Mouse (Mus musculus) heart, postnatal 0 days (tissue): Measurements from ENCODE around the gene Cfdp1.

Source experiments
- CTCF ChIP-seq: IDR thresholded peaks from 2 replicates; pipeline ENCODE4 v1.5.1; 2016; ENCODE audit warnings: antibody characterized with exemption, control low read depth, low read depth
- EP300 ChIP-seq: IDR thresholded peaks from 2 replicates; pipeline ENCODE4 v1.6.1; 2016; ENCODE audit warnings: antibody characterized with exemption, low read depth

- no peak for TF ChIP-seq CTCF
- TF ChIP-seq EP300: no peak
These were observed 64.5 kb downstream of the Cfdp1 start for GRCm38 (mm10) chr8:111789639-111790038.
